Mouse (Mus musculus): ENCODE measurements at regions not wholly inside any gene's neighbourhood (a gene's known extent, or its start where the extent isn't known, plus 50 kb on each side); places are given as distances from the start of the nearest gene placed in this dataset.
"Not testable (repeated sequence)": the region's sequence is repeated elsewhere in the genome, so short reads cannot be mapped to it uniquely, and the experiment has no call there.

DNA sequence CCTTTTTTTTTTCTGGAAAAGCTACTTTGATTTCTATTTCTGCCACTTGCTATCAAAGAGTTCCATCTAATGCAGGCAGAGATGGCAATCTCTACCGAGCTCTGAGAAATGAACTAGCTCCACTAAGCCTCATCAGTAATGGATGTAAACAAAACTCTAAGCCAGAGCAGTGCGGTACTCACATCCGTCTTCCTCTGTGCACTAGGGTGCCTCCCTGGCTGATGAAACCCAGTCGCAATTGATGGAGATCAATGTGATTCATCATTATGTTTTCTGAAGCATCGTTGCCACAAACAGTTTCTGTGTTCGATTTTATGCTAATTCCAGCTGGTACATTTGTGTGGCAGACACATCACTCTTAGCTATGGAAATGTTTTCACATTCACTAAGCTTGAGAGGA lies 206.8 kb upstream of the Btg1 start:
- DNase-seq (ENCODE audit: low read depth in 1 of 2, low spot score in 2 of 2): no peak

DNA sequence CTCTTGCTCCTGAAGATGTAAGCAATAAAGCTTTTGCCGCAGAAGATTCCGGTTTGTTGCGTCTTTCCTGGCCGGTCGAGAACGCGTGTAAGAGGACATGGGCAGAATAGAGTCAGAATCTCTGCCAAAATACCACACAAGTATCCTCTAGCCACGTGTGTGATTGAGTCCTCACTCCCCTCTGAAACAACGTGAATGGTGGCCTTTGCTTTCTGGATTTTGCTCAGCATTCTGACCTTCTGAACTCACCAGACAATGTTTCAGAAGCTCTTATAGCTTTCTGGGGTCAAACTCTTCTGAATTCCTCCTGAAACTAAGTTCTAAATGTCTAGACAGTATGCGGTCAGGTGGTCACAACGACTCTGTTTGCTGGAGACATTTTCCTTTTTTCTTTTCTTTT lies 202.0 kb upstream of the Btg1 start:
- DNase-seq (ENCODE audit: low read depth in 1 of 2, low spot score in 2 of 2): no peak

DNA sequence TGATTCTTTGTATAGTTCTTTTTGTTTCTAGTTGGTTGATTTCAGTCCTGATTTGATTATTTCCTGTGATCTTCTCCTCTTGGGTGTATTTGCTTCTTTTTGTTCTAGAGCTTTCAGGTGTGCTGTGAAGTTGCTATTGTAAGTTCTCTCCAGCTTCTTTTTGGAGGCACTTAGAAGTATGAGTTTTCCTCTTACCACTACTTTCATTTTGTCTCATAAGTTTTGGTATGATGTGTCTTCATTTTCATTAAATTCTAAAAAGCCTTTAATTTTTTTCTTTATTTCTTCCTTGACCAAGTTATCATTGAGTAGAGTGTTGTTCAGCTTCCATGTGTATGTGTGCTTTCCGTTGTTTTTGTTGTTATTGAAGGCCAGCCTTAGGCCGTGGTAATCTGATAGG lies 195.3 kb upstream of the Btg1 start:
- DNase-seq (ENCODE audit: low read depth in 1 of 2, low spot score in 2 of 2): not testable (repeated sequence)

DNA sequence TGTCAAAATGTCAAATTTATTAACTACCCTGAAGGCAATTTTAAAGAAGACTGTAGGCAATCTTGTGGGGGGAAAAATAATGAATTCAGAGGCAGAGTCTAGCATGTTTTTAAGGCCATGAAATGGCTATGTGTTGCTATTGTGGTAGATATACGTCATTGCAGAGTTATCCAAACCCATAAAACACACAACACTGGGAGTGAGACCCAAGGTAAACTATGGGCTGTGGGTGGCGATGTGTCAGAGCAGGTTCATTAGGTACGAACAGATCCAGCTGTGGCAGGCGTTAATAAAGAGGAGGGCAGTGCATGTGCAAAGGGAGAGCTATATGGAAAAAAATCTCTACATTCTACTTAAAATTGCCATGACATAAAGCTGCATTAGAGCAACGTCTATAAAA lies 189.4 kb upstream of the Btg1 start:
- DNase-seq (ENCODE audit: low read depth in 1 of 2, low spot score in 2 of 2): no peak

DNA sequence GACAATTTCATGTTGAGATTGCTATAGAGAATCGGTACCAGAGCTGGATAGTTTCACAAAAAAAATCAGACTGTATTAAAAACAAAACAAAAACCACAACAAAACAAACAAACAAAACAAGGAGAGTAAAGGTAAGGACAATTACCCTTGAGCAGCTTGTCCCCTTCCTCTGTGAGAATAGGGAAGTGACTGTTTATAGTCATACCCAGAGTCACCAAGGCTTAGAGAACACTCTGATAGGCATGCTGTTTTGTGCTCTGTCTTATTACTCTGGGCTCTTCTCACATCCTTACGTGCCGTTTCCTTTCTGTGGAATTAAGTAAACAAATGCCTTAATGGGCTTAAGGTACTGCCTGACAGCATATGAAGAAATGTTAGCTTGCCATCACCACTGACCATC lies 186.7 kb upstream of the Btg1 start:
- no peak for DNase-seq (ENCODE audit: low read depth in 1 of 2, low spot score in 2 of 2)

DNA sequence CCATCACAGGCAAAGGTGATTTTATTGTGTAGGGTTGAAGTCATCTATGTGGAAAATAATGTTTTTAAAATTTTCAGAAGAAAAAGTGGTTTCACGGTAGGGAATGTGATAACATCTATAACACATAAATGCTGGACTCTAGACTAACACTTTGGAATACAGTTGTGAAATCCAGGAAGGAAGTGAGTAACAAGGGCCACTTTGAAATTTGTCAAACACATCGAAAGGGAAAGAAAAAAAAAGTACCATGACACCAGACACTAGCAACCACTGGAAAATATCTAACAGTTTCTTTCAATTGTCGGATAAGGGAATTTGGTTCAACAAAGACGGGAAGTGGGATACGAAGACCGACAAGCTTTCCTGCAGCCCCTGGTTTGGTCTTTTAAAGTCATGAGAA lies 181.7 kb upstream of the Btg1 start:
- no peak for DNase-seq (ENCODE audit: low read depth in 1 of 2, low spot score in 2 of 2)

DNA sequence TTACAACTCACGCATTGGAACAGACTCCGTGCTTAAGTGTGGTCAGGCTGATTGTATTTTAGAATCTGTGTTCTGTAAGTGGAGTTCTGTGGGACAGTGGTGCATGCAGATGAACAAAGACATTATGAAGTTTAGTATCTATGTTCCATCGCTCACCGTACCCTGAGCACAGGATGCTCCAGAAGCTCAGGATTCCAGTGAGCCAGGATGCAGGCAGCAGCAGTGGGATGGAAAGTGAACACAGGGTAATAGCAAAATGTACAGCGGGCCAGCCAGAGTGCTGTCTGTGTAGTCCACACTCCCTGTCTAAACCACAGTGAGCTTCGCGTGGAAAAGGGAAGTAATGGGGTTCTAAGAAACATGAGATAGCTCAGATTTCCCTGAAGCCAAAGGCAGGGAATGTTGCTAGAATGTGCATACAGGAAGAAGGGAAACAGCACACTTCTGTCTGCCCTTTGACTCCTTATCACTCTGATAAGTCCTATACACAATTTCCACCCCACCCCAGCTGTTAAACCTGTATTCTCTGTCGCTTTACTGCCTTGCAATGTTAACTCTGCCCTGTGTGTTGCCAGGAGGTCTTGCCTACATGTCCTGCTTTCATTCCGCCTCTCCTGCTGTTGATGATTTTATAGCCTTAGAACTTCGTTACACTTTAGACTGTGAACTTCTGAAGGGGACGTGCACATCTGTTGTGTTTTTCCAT lies 178.3 kb upstream of the Btg1 start:
- DNase-seq (ENCODE audit: low read depth in 1 of 2, low spot score in 2 of 2): no peak

DNA sequence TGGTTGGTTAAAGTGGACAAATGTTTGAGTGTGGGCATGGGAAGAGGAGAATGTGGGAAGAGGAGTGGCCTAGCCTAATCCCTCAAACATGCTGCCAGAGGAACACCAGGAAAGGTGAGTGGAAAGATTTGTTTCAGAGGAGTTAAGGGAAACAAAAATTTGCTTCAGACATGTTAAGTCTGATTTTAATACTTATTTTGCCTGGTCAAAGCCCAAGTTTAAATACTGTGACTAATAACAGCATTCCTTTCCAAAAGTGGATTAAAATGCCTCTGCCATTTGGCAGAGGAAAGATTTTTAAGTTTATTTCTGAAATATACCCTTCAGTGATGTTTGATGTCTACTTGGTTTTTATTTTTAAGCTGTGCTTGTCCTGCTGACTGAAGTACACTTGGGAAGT lies 174.6 kb upstream of the Btg1 start:
- no peak for DNase-seq (ENCODE audit: low read depth in 1 of 2, low spot score in 2 of 2)

DNA sequence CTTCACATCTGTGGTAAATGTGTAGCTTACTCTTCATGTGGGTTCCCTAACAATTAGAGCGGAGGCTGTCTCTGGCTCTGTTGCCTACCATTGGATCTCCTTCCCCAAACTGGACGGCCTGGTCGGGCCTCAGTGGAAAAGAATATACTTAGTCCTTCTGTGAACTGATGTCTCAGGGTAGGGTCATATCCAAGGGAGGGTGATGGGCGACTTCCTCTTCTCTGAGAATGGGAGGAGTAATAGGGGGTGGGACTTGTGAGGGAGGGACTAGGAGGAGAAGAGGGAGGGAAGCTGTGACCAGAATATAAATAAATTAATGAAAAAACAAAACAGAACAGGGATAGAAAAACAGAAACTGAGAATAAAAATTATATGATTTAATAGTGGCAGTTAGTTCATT lies 166.5 kb upstream of the Btg1 start:
- no peak for DNase-seq (ENCODE audit: low read depth in 1 of 2, low spot score in 2 of 2)

DNA sequence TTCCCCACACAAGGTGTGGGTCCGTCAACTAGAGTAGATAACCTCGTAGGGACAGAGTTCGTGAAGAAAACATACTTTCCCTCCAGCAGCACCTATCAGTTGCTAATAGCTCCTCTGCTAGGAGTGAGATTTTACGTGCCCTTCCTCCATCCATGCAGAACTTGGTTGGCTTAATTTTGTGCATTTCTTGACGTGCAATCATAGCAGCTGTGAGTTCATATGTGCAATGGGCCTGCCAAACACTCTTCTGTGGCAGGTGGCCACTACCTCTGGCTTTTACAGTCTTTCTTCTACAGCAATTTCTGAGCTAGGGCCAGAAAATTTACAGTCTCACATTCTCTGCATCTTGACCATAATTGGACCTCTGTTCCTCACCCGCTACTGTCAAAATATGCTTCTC lies 161.9 kb upstream of the Btg1 start:
- no peak for DNase-seq (ENCODE audit: low read depth in 1 of 2, low spot score in 2 of 2)

DNA sequence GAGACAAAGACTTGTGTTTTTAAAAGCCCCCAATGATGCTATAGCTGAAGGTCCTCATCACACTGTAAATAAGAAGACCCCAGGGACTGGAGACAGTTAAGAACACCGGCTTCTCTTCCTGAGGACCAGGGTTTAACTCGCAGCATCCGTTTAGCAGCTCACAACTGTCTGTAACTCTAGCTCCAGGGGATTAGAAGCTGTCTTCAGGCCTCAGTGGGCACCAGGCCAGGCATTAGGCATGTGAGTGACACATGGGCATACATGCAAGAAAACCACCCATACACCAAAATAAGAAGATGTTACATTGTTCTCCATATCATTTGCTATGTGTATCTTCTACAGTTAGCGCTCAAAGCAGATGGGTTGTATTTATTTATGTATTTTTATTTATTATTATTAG lies 158.3 kb upstream of the Btg1 start:
- DNase-seq (ENCODE audit: low read depth in 1 of 2, low spot score in 2 of 2): no peak

DNA sequence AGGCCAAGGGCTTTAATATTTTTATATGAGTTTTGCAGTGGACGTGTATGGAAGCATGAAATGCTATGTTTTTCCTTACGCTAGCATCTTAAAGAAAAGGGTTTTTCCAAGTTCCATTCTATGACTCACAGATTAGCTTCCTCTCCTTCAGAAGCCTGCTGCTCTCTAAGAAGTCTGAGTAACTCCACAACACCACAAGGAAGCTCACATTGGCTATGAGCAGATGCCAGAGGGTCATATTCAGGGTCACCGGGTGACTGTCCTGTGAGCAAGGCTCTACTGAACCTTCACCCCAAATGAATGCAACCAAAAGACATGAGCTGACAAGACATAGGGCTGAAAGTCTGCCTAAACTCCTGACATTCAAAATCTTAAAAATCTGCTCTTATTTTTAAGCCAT lies 157.6 kb upstream of the Btg1 start:
- DNase-seq (ENCODE audit: low read depth in 1 of 2, low spot score in 2 of 2): no peak

DNA sequence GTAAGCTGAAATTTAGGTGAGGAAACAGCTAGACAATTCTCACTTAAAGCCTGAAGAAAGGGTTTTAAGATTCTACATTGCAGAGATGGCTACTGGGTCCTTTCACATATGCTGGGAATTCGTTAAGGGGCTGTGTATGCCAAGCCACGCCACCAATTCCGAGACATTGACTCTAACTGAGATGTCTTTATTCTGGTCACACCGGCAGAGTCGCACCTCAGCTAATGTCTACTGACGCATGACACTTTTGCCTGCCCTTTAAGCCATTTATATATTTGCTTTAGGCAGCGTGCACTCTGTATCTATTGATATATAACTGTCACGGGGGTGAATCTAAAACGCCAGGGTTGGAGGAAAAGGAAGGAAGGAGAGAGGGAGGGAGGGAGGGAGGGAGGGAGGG lies 156.7 kb upstream of the Btg1 start:
- DNase-seq (ENCODE audit: low read depth in 1 of 2, low spot score in 2 of 2): no peak

DNA sequence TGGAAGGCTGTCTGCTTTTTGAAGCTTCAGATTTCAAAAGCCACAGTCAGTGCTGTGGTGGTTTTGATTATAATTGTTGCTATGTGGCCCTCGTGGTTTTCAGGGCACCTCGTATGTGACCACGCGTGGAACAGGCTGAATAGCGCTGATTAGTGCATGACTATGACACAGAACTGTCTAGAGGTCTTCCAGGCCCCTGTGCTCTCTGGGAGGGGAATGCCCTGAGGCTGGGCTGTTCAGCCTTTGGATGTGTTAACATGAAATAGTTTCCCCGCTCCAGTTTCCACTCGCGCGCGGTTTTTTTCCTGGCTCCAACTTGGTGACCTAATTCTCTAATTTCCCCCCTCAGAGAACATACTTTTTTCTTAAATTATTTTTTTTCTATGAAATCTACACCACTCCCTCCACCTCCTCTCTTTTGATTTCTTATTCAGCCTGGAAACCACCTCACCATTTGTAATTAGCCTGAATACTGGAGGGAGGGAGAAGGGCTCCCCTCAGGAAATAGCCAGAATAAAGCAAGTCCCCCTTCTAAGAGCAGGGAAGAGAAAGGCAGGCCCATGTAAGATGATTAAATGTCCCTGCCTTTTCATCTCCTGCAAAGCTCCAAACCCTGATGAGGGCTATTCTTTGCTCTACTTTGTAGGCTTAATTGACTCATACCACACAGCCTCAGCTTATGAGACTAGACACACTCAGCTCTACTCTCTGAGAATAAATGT lies 156.0 kb upstream of the Btg1 start:
- no peak for DNase-seq (ENCODE audit: low read depth in 1 of 2, low spot score in 2 of 2)

DNA sequence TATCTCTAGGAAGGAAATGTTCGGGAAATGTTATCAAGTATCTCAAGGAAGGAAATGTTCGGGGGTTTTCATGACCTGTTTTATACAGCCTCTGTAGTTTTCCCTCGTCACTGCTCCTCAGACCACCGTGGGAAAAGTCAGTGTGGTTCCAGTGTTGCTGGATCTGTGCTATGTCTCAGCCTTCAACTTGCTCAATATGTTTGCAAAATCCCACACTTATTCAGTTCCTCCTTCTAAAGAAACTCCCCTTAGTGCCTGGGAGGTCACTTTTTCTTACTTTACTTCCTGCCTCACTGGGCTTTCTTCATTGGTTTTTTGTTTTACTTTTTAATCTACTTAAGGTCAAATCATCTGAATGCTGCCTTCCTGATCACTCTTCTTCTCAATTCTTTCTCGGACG lies 150.8 kb upstream of the Btg1 start:
- peak; percentile 32 to 42 for DNase-seq (ENCODE audit: low read depth in 1 of 2, low spot score in 2 of 2)

DNA sequence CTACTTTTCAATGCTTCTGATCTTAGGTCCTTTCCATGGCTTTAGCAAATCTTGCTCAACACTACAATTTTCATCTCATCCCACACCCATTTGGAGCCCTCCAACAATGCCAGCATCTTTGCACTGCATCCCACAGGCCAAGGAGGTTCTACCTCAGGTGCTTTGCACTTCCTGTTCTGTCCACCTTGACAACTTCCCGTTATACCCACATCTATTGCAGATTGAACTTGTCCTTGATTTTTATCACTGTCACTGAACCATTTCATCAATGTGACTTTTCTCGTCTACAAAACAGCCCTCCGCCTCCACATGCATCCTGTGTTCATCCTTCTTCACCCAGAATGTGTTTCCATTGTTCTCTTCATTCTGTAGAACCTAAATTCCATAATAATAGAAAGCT lies 150.0 kb upstream of the Btg1 start:
- no peak for DNase-seq (ENCODE audit: low read depth in 1 of 2, low spot score in 2 of 2)

DNA sequence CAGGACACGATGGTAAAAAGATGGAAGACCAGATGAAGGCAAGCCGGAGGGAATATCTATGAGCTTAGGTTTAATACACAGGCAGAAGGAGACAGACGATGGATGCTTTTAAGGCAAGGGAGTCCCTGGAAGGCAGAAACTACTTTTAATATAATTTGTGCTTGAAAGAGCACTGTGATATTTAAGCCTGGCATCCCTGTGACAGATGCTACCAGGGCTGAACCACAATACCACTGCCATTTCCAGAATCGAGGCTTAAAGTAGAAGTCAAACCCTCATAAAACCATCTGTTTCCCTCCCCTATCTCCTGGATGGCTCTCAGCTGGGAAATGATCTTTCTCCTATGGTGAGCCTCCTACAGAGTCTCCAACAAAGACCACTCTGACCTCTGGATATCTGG lies 149.1 kb upstream of the Btg1 start:
- DNase-seq (ENCODE audit: low read depth in 1 of 2, low spot score in 2 of 2): no peak

DNA sequence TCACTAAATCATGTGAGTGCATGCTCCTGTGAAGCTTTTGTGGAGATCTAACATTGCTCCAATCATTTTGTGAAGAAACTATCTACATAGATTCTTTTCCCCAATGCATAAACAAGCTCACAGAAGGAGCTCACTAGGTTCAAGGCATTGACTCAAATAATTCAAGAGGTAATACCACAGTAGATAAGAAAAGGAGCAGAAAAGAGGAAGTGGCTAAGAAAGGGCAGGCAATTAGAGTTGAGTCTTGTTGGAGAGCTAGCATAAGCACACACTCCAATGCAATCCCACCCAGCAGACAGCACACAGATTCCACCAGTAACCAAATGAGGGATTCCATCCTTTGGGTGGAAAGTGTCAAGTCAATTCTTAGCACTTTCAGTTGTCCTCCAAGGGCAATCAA lies 145.3 kb upstream of the Btg1 start:
- DNase-seq (ENCODE audit: low read depth in 1 of 2, low spot score in 2 of 2): no peak

DNA sequence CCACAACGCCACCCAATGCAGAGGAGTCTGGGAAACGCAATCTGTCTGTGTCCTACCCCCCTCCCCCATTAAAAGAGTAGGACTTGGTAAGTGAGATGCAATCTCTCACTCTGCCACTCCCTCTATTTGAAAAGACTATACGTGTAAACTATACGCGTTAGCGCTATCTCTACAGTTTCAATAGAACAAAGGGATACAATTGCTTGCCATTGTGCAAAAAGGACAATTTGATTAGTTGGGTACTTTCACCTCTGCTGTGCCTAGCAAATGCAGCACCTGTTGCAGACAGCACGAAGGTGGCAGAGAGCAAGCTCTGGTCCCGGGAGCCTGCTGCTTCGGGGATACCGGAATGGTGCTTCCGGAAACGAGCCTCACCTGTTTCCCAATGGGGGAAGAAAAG lies 137.5 kb upstream of the Btg1 start:
- no peak for DNase-seq (ENCODE audit: low read depth in 1 of 2, low spot score in 2 of 2)

DNA sequence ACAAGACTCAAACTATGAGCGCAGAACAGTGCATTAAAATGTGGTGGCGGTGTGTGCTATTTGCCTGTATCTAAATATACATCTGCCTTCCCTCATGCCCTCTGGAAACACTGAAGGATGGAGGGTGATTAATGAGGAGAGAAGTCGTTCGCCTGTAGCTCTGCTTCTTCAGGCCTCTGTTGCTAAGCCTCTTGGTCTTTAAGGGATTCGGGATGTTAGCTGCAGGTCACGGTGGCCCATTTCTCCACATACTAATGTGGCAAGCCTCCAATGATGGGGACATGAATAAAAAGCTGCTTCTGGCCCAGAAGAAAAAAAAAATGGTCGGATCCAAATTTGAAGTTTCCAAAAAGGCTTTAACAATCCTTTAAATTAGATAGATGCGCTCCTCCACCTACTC lies 137.0 kb upstream of the Btg1 start:
- DNase-seq (ENCODE audit: low read depth in 1 of 2, low spot score in 2 of 2): no peak

DNA sequence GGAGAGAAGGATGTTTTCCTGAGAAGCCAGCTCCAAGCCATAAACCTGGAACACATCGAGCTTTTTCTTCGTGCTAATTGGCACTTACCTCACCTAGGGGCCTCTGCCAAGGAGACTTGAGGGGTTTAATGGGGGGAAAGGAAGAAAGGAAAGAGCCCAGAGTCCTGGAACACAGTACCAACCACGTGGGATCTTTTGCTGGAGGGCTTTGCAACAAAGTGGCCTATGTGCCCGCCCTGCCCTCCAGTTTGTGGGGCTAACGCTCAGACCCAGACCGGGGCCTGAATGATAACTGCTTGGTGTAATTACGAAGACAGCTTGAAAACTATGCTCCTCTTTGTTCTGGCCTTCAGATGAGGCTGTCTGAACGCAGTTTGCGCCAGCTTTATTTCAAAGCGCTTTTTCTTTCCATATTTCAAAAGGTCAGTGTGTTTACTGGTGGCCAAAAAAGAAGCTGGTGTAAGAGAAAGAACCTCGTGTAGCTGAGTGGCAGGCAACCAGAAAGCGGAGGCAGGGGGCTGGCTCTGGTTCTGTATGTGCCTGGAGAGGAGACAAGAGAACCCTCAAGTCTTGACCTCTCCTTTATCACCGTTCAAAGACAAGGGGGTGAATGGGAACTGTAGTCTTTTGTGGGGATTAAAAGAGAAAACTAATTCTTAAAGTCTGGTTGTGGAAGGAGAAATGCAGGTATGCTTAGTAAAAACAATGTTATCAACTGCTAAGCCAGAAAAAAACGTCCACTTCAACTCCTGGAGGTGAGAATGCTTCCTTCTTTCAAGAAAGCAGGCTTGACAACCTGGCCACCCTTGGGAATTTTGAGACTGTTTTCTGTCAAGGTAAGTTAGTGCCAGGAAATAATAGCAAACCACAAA lies 136.1 kb upstream of the Btg1 start:
- no peak for DNase-seq (ENCODE audit: low read depth in 1 of 2, low spot score in 2 of 2)

DNA sequence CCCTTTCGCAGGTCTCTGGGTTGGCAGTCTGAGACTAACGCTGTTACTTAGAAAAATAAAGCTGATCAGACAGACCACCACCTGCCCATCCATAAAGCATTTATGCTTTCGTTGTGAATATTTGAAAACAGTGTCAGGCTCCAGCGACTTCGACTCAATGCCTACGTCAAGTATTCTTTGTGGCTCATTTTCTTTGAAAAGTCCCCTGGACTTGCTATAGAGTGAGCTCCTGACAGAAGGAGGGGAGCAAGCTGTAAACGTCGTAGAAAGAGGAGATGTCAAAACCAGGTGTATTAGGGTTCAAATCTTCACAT lies 135.5 kb upstream of the Btg1 start:
- no peak for DNase-seq (ENCODE audit: low read depth in 1 of 2, low spot score in 2 of 2)
